Mouse (Mus musculus): ENCODE data around the gene Ranbp3.

- no peak for TF ChIP-seq CTCF (IDR thresholded peaks at IDR 0.05; ENCODE audit: low read depth)
- no peak for TF ChIP-seq EP300 (optimal IDR thresholded peaks at IDR 0.05)
Measured at GRCm38 (mm10) chr17:56672941-56673646, at the start of gene Ranbp3.

Measured in stomach, postnatal 0 days (tissue).